ENCODE assay signal across 8 mouse cellular contexts in the genomic region with DNA sequence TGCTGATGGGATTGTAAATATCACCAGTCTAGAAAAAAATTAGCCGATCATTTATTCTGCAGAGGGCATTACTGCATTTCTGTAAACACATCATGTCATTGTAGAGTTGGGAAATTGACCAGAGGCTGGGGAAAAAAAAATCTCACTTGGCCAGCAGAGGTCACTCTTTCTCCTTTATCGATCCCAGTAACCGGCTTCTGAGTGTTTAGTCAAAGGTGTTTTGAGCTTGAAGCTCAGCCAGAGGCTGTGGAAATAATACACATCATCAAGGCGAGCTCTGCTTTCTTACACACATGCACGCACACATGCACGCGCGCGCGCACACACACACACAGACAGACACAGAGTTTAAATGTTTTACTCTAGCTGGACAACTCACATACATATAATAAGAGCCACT.
DNase-seq lines count a peak whose midpoint lies in the region; ATAC-seq and TF ChIP-seq lines count a peak whose summit lies in the region.

No protein-coding gene starts in this region.

- WGBS in thymus, adult 2 months, result 21% methylated on average over 10 of the region's 10 CpGs
- 21% methylated on average over 10 of the region's 10 CpGs for WGBS in forebrain, embryonic 10.5 days
- WGBS in neural tube, embryonic 13.5 days, result 18% methylated on average over 10 of the region's 10 CpGs

- ATAC-seq in neural tube, embryonic 13.5 days (ENCODE audit: low read depth), result peak; percentile 68
- no peak for ATAC-seq in erythroblast, adult 5-6 weeks (replicated peaks; ENCODE audit: low FRiP score, poor library complexity, severe bottlenecking)

- no peaks in the 10 kb centered on the region for H3K4me1 ChIP-seq in thymus, adult 2 months (replicated peaks; ENCODE audit: control insufficient read depth, insufficient read depth, low read length)
- peaks cover 20% of the 10 kb centered on the region for H3K4me1 ChIP-seq in forebrain, embryonic 10.5 days
- peaks cover 14% of the 10 kb centered on the region for H3K4me1 ChIP-seq in neural tube, embryonic 13.5 days (replicated peaks)

- H3K9me3 ChIP-seq in forebrain, embryonic 10.5 days, result no peaks in the 10 kb centered on the region
- no peaks in the 10 kb centered on the region for H3K9me3 ChIP-seq in neural tube, embryonic 13.5 days

- H3K27me3 ChIP-seq in thymus, adult 2 months (ENCODE audit: control insufficient read depth, insufficient read depth, low read length), result no peaks in the 10 kb centered on the region
- peaks cover 40% of the 10 kb centered on the region for H3K27me3 ChIP-seq in forebrain, embryonic 10.5 days (ENCODE audit: poor library complexity, severe bottlenecking)
- H3K27me3 ChIP-seq in neural tube, embryonic 13.5 days, result 0 out of 2 replicates have a peak, but pooled peaks cover 5% of the 10 kb centered on the region

- no peak for TF ChIP-seq CTCF in thymus, adult 2 months (IDR thresholded peaks at IDR 0.05; ENCODE audit: borderline replicate concordance, control insufficient read depth, extremely low read depth, insufficient read depth, low read length, poor library complexity)

- no peak overlapping the region for H3K4me2 ChIP-seq in neural tube, embryonic 13.5 days

- H3K9ac ChIP-seq in neural tube, embryonic 13.5 days, result no peak overlapping the region

- DNase-seq in thymus, postnatal 4 days, result peak; percentile 17
- DNase-seq in thymus, adult 2 months, result no peak
- peak; percentile 83 for DNase-seq in brain, adult 2 months (ENCODE audit: low read depth, low spot score)
- peak; percentile 71 for DNase-seq in forebrain, embryonic 10.5 days (ENCODE audit: extremely low spot score, low spot score)
- DNase-seq in induced T-regulatory cell, adult 2 months (ENCODE audit: low read depth), result peak; percentile 17
- peak; percentile 75 to 83 for DNase-seq in left cerebral cortex, postnatal 14 days (ENCODE audit: low spot score in 2 of 2)

- no peak for TF ChIP-seq POLR2A in thymus, adult 2 months (IDR thresholded peaks at IDR 0.05; ENCODE audit: control insufficient read depth, extremely low read depth, insufficient read depth, low read length, poor library complexity)

- H3K4me3 ChIP-seq in thymus, adult 2 months (ENCODE audit: control insufficient read depth, insufficient read depth, low read length), result no peak overlapping the region
- H3K4me3 ChIP-seq in forebrain, embryonic 10.5 days, result no peak overlapping the region
- H3K4me3 ChIP-seq in neural tube, embryonic 13.5 days, result no peak overlapping the region

- H3K36me3 ChIP-seq in thymus, adult 2 months (ENCODE audit: control insufficient read depth, insufficient read depth, low read length), result no peaks in the 10 kb centered on the region
- H3K36me3 ChIP-seq in forebrain, embryonic 10.5 days (replicated peaks), result no peaks in the 10 kb centered on the region
- H3K36me3 ChIP-seq in neural tube, embryonic 13.5 days, result no peaks in the 10 kb centered on the region

- intact Hi-C loops in left cerebral cortex, postnatal 14 days (cut with DNase I), result loop anchor here (10.0 kb wide), 1 partner anchor 272 kb away; no protein-coding TSS in a partner anchor

- H3K27ac ChIP-seq in thymus, adult 2 months (ENCODE audit: control insufficient read depth, insufficient read depth, low read length), result no peak overlapping the region
- no peak overlapping the region for H3K27ac ChIP-seq in forebrain, embryonic 10.5 days
- H3K27ac ChIP-seq in neural tube, embryonic 13.5 days (replicated peaks), result no peak overlapping the region
